Mouse (Mus musculus): ENCODE data around the gene Taf4. TPM values are rescaled to one million over a fixed set of nuclear protein-coding genes. Genes with fewer than 3 reads are reported as not detected.

The Taf4 gene
- polyA plus RNA-seq, 1 experiment from 2014 or later: 5.2 TPM

- DNase-seq (ENCODE audit: low spot score): no peak
- H3K4me3 ChIP-seq (ENCODE audit: low read depth, low read length): no peak overlapping the region
- peaks cover 65% of the 10 kb centered on the region for H3K36me3 ChIP-seq (ENCODE audit: control insufficient read depth, insufficient read depth, low read length)
- no peak overlapping the region for H3K27ac ChIP-seq (ENCODE audit: low read depth)
- no peaks in the 10 kb centered on the region for H3K27me3 ChIP-seq (replicated peaks; ENCODE audit: control insufficient read depth, insufficient read depth, low read length)
- WGBS: 79% methylated on average over 2 of the region's 2 CpGs
- ATAC-seq (replicated peaks; ENCODE audit: low FRiP score, low TSS enrichment, low read depth): no peak
- no peak overlapping the region for H3K4me2 ChIP-seq (ENCODE audit: low read length)
- no peak overlapping the region for H3K9ac ChIP-seq (ENCODE audit: low read length)
- no peaks in the 10 kb centered on the region for H3K4me1 ChIP-seq (replicated peaks; ENCODE audit: control insufficient read depth, insufficient read depth, low read length)
- H3K9me3 ChIP-seq (ENCODE audit: control insufficient read depth, low read length): no peaks in the 10 kb centered on the region
These were observed 62.2 kb downstream of the Taf4 start for GRCm38 (mm10) chr2:179914246-179914645.

GRCm38 (mm10) chr2:179913349-179913748 lies 63.1 kb downstream of the Taf4 start:
- 74% methylated on average over 15 of the region's 15 CpGs for WGBS
- H3K27me3 ChIP-seq (replicated peaks; ENCODE audit: control insufficient read depth, insufficient read depth, low read length): no peaks in the 10 kb centered on the region
- H3K4me1 ChIP-seq (replicated peaks; ENCODE audit: control insufficient read depth, insufficient read depth, low read length): no peaks in the 10 kb centered on the region
- DNase-seq (ENCODE audit: low spot score): no peak
- no peaks in the 10 kb centered on the region for H3K9me3 ChIP-seq (ENCODE audit: control insufficient read depth, low read length)
- H3K9ac ChIP-seq (ENCODE audit: low read length): no peak overlapping the region
- no peak overlapping the region for H3K4me2 ChIP-seq (ENCODE audit: low read length)
- peaks cover 65% of the 10 kb centered on the region for H3K36me3 ChIP-seq (ENCODE audit: control insufficient read depth, insufficient read depth, low read length)
- H3K27ac ChIP-seq (ENCODE audit: low read depth): no peak overlapping the region
- ATAC-seq (replicated peaks; ENCODE audit: low FRiP score, low TSS enrichment, low read depth): no peak
- H3K4me3 ChIP-seq (ENCODE audit: low read depth, low read length): no peak overlapping the region

GRCm38 (mm10) chr2:179912911-179913310 lies 63.5 kb downstream of the Taf4 start:
- H3K4me3 ChIP-seq (ENCODE audit: low read depth, low read length): no peak overlapping the region
- DNase-seq (ENCODE audit: low spot score) (no peak), ATAC-seq (replicated peaks; ENCODE audit: low FRiP score, low TSS enrichment, low read depth) (no peak)
- H3K9ac ChIP-seq (ENCODE audit: low read length): no peak overlapping the region
- WGBS: 51% methylated on average over 12 of the region's 12 CpGs
- H3K4me1 ChIP-seq (replicated peaks; ENCODE audit: control insufficient read depth, insufficient read depth, low read length): no peaks in the 10 kb centered on the region
- H3K4me2 ChIP-seq (ENCODE audit: low read length): no peak overlapping the region
- no peaks in the 10 kb centered on the region for H3K9me3 ChIP-seq (ENCODE audit: control insufficient read depth, low read length)
- no peak overlapping the region for H3K27ac ChIP-seq (ENCODE audit: low read depth)
- H3K36me3 ChIP-seq (ENCODE audit: control insufficient read depth, insufficient read depth, low read length): peaks cover 65% of the 10 kb centered on the region
- no peaks in the 10 kb centered on the region for H3K27me3 ChIP-seq (replicated peaks; ENCODE audit: control insufficient read depth, insufficient read depth, low read length)

- ATAC-seq (replicated peaks; ENCODE audit: low FRiP score, low TSS enrichment, low read depth) (no peak), DNase-seq (ENCODE audit: low spot score) (no peak)
- Histone ChIP-seq H3K27me3 (replicated peaks; ENCODE audit: control insufficient read depth, insufficient read depth, low read length) (no peaks in the 10 kb centered on the region), H3K9me3 (ENCODE audit: control insufficient read depth, low read length) (no peaks in the 10 kb centered on the region), H3K27ac (ENCODE audit: low read depth) (no peak overlapping the region), H3K4me3 (ENCODE audit: low read depth, low read length) (no peak overlapping the region), H3K4me1 (replicated peaks; ENCODE audit: control insufficient read depth, insufficient read depth, low read length) (no peaks in the 10 kb centered on the region), H3K4me2 (ENCODE audit: low read length) (no peak overlapping the region), H3K36me3 (ENCODE audit: control insufficient read depth, insufficient read depth, low read length) (no peaks in the 10 kb centered on the region), H3K9ac (ENCODE audit: low read length) (no peak overlapping the region)
- 80% methylated on average over 2 of the region's 2 CpGs for WGBS
These were observed 79.5 kb downstream of the Taf4 start for GRCm38 (mm10) chr2:179896949-179897348.

GRCm38 (mm10) chr2:179891048-179891447 lies 85.4 kb downstream of the Taf4 start:
- 75% methylated on average over 3 of the region's 3 CpGs for WGBS
- no peak for ATAC-seq (replicated peaks; ENCODE audit: low FRiP score, low TSS enrichment, low read depth)
- Histone ChIP-seq H3K27me3 (replicated peaks; ENCODE audit: control insufficient read depth, insufficient read depth, low read length) (no peaks in the 10 kb centered on the region), H3K27ac (ENCODE audit: low read depth) (no peak overlapping the region), H3K36me3 (ENCODE audit: control insufficient read depth, insufficient read depth, low read length) (no peaks in the 10 kb centered on the region), H3K4me3 (ENCODE audit: low read depth, low read length) (no peak overlapping the region), H3K4me1 (replicated peaks; ENCODE audit: control insufficient read depth, insufficient read depth, low read length) (no peaks in the 10 kb centered on the region), H3K4me2 (ENCODE audit: low read length) (no peak overlapping the region), H3K9me3 (ENCODE audit: control insufficient read depth, low read length) (no peaks in the 10 kb centered on the region), H3K9ac (ENCODE audit: low read length) (no peak overlapping the region)
- no peak for DNase-seq (ENCODE audit: low spot score)

- no peaks in the 10 kb centered on the region for H3K36me3 ChIP-seq (ENCODE audit: control insufficient read depth, insufficient read depth, low read length)
- no peak for ATAC-seq (replicated peaks; ENCODE audit: low FRiP score, low TSS enrichment, low read depth)
- no peak for DNase-seq (ENCODE audit: low spot score)
These were observed 91.9 kb downstream of the Taf4 start for GRCm38 (mm10) chr2:179884561-179884960.

GRCm38 (mm10) chr2:179877551-179878215 lies 98.8 kb downstream of the Taf4 start:
- Histone ChIP-seq H3K27ac (ENCODE audit: low read depth) (no peak overlapping the region), H3K36me3 (ENCODE audit: control insufficient read depth, insufficient read depth, low read length) (no peaks in the 10 kb centered on the region), H3K27me3 (replicated peaks; ENCODE audit: control insufficient read depth, insufficient read depth, low read length) (no peaks in the 10 kb centered on the region), H3K4me2 (ENCODE audit: low read length) (no peak overlapping the region), H3K9me3 (ENCODE audit: control insufficient read depth, low read length) (no peaks in the 10 kb centered on the region), H3K4me1 (replicated peaks; ENCODE audit: control insufficient read depth, insufficient read depth, low read length) (no peaks in the 10 kb centered on the region), H3K4me3 (ENCODE audit: low read depth, low read length) (no peak overlapping the region), H3K9ac (ENCODE audit: low read length) (no peak overlapping the region)
- 71% methylated on average over 9 of the region's 9 CpGs for WGBS
- no peak for ATAC-seq (replicated peaks; ENCODE audit: low FRiP score, low TSS enrichment, low read depth)
- DNase-seq (ENCODE audit: low spot score): peak; percentile 72

More at GRCm38 (mm10) chr2:179884561-179884960, 91.9 kb downstream of the Taf4 start:
- Histone ChIP-seq H3K9ac (ENCODE audit: low read length) (no peak overlapping the region), H3K9me3 (ENCODE audit: control insufficient read depth, low read length) (no peaks in the 10 kb centered on the region), H3K4me2 (ENCODE audit: low read length) (no peak overlapping the region), H3K27ac (ENCODE audit: low read depth) (no peak overlapping the region), H3K27me3 (replicated peaks; ENCODE audit: control insufficient read depth, insufficient read depth, low read length) (no peaks in the 10 kb centered on the region), H3K4me3 (ENCODE audit: low read depth, low read length) (no peak overlapping the region), H3K4me1 (replicated peaks; ENCODE audit: control insufficient read depth, insufficient read depth, low read length) (no peaks in the 10 kb centered on the region)
- WGBS: 22% methylated on average over 7 of the region's 7 CpGs

GRCm38 (mm10) chr2:179875147-179875546 lies 101.3 kb downstream of the Taf4 start:
- 4% methylated on average over 3 of the region's 3 CpGs for WGBS
- ATAC-seq (replicated peaks; ENCODE audit: low FRiP score, low TSS enrichment, low read depth) (peak; percentile 48), DNase-seq (ENCODE audit: low spot score) (peak; percentile 87)
- H3K9me3 ChIP-seq (ENCODE audit: control insufficient read depth, low read length): no peaks in the 10 kb centered on the region
- H3K4me2 ChIP-seq (ENCODE audit: low read length): no peak overlapping the region
- H3K4me1 ChIP-seq (replicated peaks; ENCODE audit: control insufficient read depth, insufficient read depth, low read length): no peaks in the 10 kb centered on the region
- no peak overlapping the region for H3K9ac ChIP-seq (ENCODE audit: low read length)
- no peaks in the 10 kb centered on the region for H3K27me3 ChIP-seq (replicated peaks; ENCODE audit: control insufficient read depth, insufficient read depth, low read length)
- H3K4me3 ChIP-seq (ENCODE audit: low read depth, low read length): no peak overlapping the region
- no peaks in the 10 kb centered on the region for H3K36me3 ChIP-seq (ENCODE audit: control insufficient read depth, insufficient read depth, low read length)
- no peak overlapping the region for H3K27ac ChIP-seq (ENCODE audit: low read depth)

- WGBS: 42% methylated on average over 5 of the region's 5 CpGs
- ATAC-seq (replicated peaks; ENCODE audit: low FRiP score, low TSS enrichment, low read depth): 0 out of 2 replicates have a peak, but pooled peaks have one; percentile 32
These were observed 103.1 kb downstream of the Taf4 start for GRCm38 (mm10) chr2:179873315-179873714.

More at GRCm38 (mm10) chr2:179873315-179873714, 103.1 kb downstream of the Taf4 start:
- Histone ChIP-seq H3K4me2 (ENCODE audit: low read length) (no peak overlapping the region), H3K36me3 (ENCODE audit: control insufficient read depth, insufficient read depth, low read length) (no peaks in the 10 kb centered on the region), H3K9ac (ENCODE audit: low read length) (no peak overlapping the region), H3K4me3 (ENCODE audit: low read depth, low read length) (no peak overlapping the region), H3K27ac (ENCODE audit: low read depth) (no peak overlapping the region), H3K4me1 (replicated peaks; ENCODE audit: control insufficient read depth, insufficient read depth, low read length) (no peaks in the 10 kb centered on the region), H3K27me3 (replicated peaks; ENCODE audit: control insufficient read depth, insufficient read depth, low read length) (no peaks in the 10 kb centered on the region), H3K9me3 (ENCODE audit: control insufficient read depth, low read length) (no peaks in the 10 kb centered on the region)
- DNase-seq (ENCODE audit: low spot score): peak; percentile 63
